Mouse (Mus musculus) adipose tissue, adult 10 weeks (tissue): ENCODE results near the gene 2610042L04Rik. TPM values are rescaled to one million over a fixed set of nuclear protein-coding genes. Genes with fewer than 3 reads are reported as not detected.

ENCODE experiments used
- polyA plus RNA-seq: library from polyadenylated mRNA; stranded (reverse); fragments of 350-450 nt; fragmentation: Illumina TruSeq; extraction: RNeasy Lipid Tissue Mini Kit (QIAGEN cat#74804); gene quantifications from one replicate; pipeline ENCODE4 v1.2.3, GENCODE M21; 2014; ENCODE audit warnings: low read depth, low replicate concordance

The 2610042L04Rik gene
- not detected for polyA plus RNA-seq

GRCm38 (mm10) chr14:4334476-4335080, at the start of gene 2610042L04Rik:
Gene 2610042L04Rik, plus strand, starts transcription at chr14:4334763.

GRCm38 (mm10) chr14:4316983-4317382, 17.6 kb upstream of the 2610042L04Rik start, which contains the start of gene Gm3149:
Gene Gm3149, plus strand, starts transcription at chr14:4317283.

GRCm38 (mm10) chr14:4397226-4397625, 62.7 kb downstream of the 2610042L04Rik start, which contains the start of gene Gm3159:
Gene Gm3159, plus strand, starts transcription at chr14:4397526.

Other genes starting within 250 kb of the 2610042L04Rik start
- 1.2 TPM for gene Gm8108, start 224.2 kb upstream of the 2610042L04Rik start, polyA plus RNA-seq
- gene Gm3127, start 169.7 kb upstream of the 2610042L04Rik start, polyA plus RNA-seq = not detected
- not detected for gene Gm2974, start 152.2 kb upstream of the 2610042L04Rik start, polyA plus RNA-seq
- gene Gm3138, start 85.1 kb upstream of the 2610042L04Rik start, polyA plus RNA-seq = not detected
- 0.37 TPM for gene Gm3149, start 17.5 kb upstream of the 2610042L04Rik start, polyA plus RNA-seq
- not detected for gene Gm3159, start 62.8 kb downstream of the 2610042L04Rik start, polyA plus RNA-seq
- gene Gm3164, start 80.7 kb downstream of the 2610042L04Rik start, polyA plus RNA-seq = 0.20 TPM
- not detected for gene Gm3173, start 96.2 kb downstream of the 2610042L04Rik start, polyA plus RNA-seq
- gene Gm3182, start 147.0 kb downstream of the 2610042L04Rik start, polyA plus RNA-seq = not detected
- not detected for gene Gm3047, start 220.6 kb downstream of the 2610042L04Rik start, polyA plus RNA-seq